Mouse (Mus musculus): ENCODE data around the gene Rictor.

- no peak for TF ChIP-seq FLI1 (IDR thresholded peaks at IDR 0.05; ENCODE audit: low read length)
- TF ChIP-seq GATA1 (IDR thresholded peaks at IDR 0.05; ENCODE audit: borderline replicate concordance, low read length) = no peak
These were observed 24.9 kb downstream of the Rictor start for GRCm38 (mm10) chr15:6733076-6733475.
